Mouse (Mus musculus): ENCODE measurements around the gene Wwc1.

- TF ChIP-seq CTCF (IDR thresholded peaks at IDR 0.05; ENCODE audit: borderline replicate concordance, control insufficient read depth, extremely low read depth, insufficient read depth, low read length, poor library complexity): no peak
- no peak for TF ChIP-seq POLR2A (IDR thresholded peaks at IDR 0.05; ENCODE audit: control insufficient read depth, extremely low read depth, insufficient read depth, low read length, poor library complexity)
Measured at GRCm38 (mm10) chr11:35980411-35980917, at the start of gene Wwc1.
